Mouse (Mus musculus) T-helper 17 cell (primary cell): ENCODE measurements around the gene Hoxb9.

Source experiments
- in situ Hi-C, 2 experiments: fragments of 300-600 bp; cut with MboI, MseI; formaldehyde crosslinking; loops; 1 replicate in 1 of 2; 2 replicates in 1 of 2; pipeline ENCODE4 v1.15.1; 2025; ENCODE audit warnings: high pct_unique_total_duplicates in 2 of 2

Gene Hoxb9

GRCm38 (mm10) chr11:96325747-96326212 is 54.5 kb downstream of the Hoxb9 start:
- in situ Hi-C loops, result no loop called here
